Mouse (Mus musculus): ENCODE measurements around the gene Tbx15.

DNA sequence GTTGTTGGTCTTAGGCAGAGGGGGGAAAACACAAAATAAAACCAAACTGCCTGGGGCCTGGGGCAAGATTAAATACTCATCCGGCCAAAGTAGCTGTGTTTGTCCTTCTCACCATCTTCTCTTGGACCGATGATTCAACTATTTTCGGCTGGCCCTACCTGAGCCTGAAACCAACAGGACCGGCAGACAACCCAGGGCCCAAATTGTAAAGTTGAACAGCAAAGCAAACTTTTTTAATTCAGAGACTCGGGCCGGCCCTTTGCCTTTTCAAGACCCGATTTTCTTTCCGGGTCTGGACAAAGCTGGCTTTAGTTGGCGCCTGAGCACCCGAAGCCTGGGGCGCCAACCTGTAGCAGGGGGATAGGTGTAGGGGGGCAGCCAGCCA, 16.2 kb downstream of the Tbx15 start:
- no peak for TF ChIP-seq ZC3H11A (IDR thresholded peaks at IDR 0.05; ENCODE audit: borderline replicate concordance, low read depth, low read length)
- TF ChIP-seq HCFC1 (IDR thresholded peaks at IDR 0.05; ENCODE audit: borderline replicate concordance, insufficient read depth, low read length) = no peak
- TF ChIP-seq MAFK (IDR thresholded peaks at IDR 0.05; ENCODE audit: insufficient read depth, low read depth, low read length) = no peak
- TF ChIP-seq ZNF384 (IDR thresholded peaks at IDR 0.05; ENCODE audit: low read depth, low read length) = no peak
- TF ChIP-seq CHD2 (IDR thresholded peaks at IDR 0.05; ENCODE audit: low read depth, low read length) = no peak
